Mouse (Mus musculus) testis, adult 2 months (tissue): ENCODE data around the gene Cdk11b.

Source experiments
- CTCF ChIP-seq: fragments of 200-500 bp; IDR thresholded peaks from 2 replicates; pipeline ENCODE4 v1.5.1; 2012; ENCODE audit warnings: low read depth, mild to moderate bottlenecking, inconsistent platforms, low read length, moderate library complexity; ENCODE audit not compliant: control insufficient read depth, insufficient read depth, insufficient replicate concordance
- POLR2A ChIP-seq: fragments of 200-500 bp; IDR thresholded peaks from 2 replicates; pipeline ENCODE4 v1.6.1; 2012; ENCODE audit warnings: low read depth, mild to moderate bottlenecking, inconsistent platforms, low read length, moderate library complexity; ENCODE audit not compliant: control insufficient read depth

DNA sequence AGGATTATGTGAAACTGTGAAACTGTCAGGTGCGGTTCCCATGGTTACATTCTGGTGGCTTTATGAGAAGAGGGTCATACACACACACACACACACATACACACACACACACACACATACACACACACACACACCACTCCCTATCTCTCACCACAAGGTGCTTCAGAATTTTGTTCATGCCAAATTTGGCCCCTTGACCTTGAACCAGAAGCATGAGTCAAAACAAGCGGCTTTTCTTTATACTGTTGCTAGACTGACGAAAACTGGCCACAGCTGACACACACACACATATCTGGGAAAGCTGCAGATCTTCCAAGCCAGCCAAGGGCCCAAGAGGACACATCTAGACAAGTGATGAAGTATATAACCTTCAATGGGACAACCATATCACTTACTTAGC is 28.9 kb upstream of the Cdk11b start:
- no peak for TF ChIP-seq CTCF
- no peak for TF ChIP-seq POLR2A
